Mouse (Mus musculus): ENCODE results near the gene Wdr95. TPM values are rescaled to one million over a fixed set of nuclear protein-coding genes. Genes with fewer than 3 reads are reported as not detected.

The Wdr95 gene
- 0.08 TPM in 1 of 2 replicates, not detected in the other for polyA plus RNA-seq (2016; fragmentation: Nextera tagmentation; extraction: Ambion mirVana)

- H3K36me3 ChIP-seq, result no peaks in the 10 kb centered on the region
- peak; percentile 11 for ATAC-seq (ENCODE audit: insufficient number of reproducible peaks, insufficient read depth, low FRiP score, low TSS enrichment)
- peak within 1 kb of the TSS; percentile 27 for H3K4me2 ChIP-seq (replicated peaks)
- H3K27me3 ChIP-seq, result no peaks in the 10 kb centered on the region
- H3K4me1 ChIP-seq, result peaks cover 26% of the 10 kb centered on the region; the same call in 1 of the 2 replicates
- WGBS, result 33% methylated on average over 29 of the region's 29 CpGs
- peak within 1 kb of the TSS; percentile 48; the same call in 1 of the 2 replicates for H3K27ac ChIP-seq
- H3K4me3 ChIP-seq, result no peak within 1 kb of the TSS
- H3K9ac ChIP-seq, result 0 out of 2 replicates have a peak within 1 kb of the TSS, but pooled peaks have one; percentile 17
- no peaks in the 10 kb centered on the region for H3K9me3 ChIP-seq
These were observed at the start of gene Wdr95 for GRCm38 (mm10) chr5:149527999-149528729. Wdr95 (plus strand) TSS chr5:149528679.

GRCm38 (mm10) chr5:149481920-149482319 lies 46.6 kb upstream of the Wdr95 start:
- 90% methylated on average over 7 of the region's 7 CpGs for WGBS
- H3K27ac ChIP-seq, result no peak overlapping the region
- ATAC-seq (ENCODE audit: insufficient number of reproducible peaks, insufficient read depth, low FRiP score, low TSS enrichment), result no peak

DNA sequence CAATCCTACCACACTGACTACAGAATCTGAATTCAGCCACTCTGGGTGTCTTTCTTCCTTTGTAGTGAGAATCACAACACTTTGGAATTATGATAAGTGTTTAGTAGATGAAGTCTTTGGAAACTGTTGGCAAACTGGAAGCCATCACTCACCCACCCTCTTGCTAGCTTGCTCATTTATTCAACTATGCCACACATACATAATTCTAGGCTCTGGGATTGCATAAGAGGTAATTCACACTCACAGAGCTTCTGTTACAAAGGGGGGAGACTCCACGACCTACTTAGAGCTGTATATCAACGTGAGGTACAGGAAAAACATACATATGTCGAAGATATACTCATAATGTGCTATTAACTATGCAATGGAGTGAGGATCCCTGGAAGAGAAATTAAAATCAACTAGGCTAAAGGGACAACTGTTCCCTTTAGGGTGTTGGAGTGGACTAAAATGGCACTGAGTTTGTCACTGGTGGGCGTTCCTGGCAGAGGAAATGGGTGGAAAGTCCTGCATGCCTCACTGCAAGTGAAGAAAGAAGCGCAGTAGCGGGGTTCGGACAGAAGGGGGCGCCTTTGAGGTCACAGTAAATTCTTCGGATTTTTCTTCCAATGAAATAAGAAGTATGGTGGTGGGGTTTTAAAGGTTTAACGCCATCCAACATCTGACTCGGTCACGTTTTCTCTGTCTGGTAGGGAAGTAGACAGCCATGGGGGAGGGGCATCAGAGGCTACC lies 45.0 kb upstream of the Wdr95 start:
- H3K9me3 ChIP-seq, result no peaks in the 10 kb centered on the region
- H3K4me2 ChIP-seq (replicated peaks), result no peak overlapping the region
- no peak for ATAC-seq (ENCODE audit: insufficient number of reproducible peaks, insufficient read depth, low FRiP score, low TSS enrichment)
- WGBS, result 69% methylated on average over 12 of the region's 12 CpGs
- H3K27me3 ChIP-seq, result no peaks in the 10 kb centered on the region
- no peaks in the 10 kb centered on the region for H3K36me3 ChIP-seq
- no peak overlapping the region for H3K27ac ChIP-seq
- no peak overlapping the region for H3K9ac ChIP-seq
- H3K4me1 ChIP-seq, result peaks cover 6% of the 10 kb centered on the region
- no peak overlapping the region for H3K4me3 ChIP-seq

More at GRCm38 (mm10) chr5:149481920-149482319, 46.6 kb upstream of the Wdr95 start:
- Histone ChIP-seq H3K9me3 (no peaks in the 10 kb centered on the region), H3K4me3 (no peak overlapping the region), H3K4me2 (replicated peaks) (no peak overlapping the region), H3K9ac (no peak overlapping the region), H3K27me3 (no peaks in the 10 kb centered on the region), H3K36me3 (no peaks in the 10 kb centered on the region), H3K4me1 (no peaks in the 10 kb centered on the region)

DNA sequence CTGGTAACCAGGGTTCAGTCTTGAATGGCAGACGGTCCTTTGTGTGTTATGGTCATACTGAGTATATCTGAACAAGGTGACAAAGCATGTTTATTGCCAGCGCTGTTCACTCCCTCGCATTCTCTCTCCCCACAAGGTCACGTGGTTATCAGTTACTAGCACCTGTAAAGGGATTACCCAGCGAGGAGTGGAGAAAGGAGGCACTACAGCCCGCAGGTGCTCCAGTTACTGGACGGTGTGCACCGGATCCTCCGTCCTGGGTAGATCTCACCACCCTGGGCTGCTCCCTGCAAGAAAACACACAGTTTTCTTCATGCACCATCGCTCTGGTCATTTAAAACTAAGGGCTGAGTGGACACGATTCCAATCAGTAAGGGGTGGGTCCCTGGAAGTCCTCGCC lies 44.2 kb upstream of the Wdr95 start:
- 83% methylated on average over 12 of the region's 12 CpGs for WGBS
- no peak for ATAC-seq (ENCODE audit: insufficient number of reproducible peaks, insufficient read depth, low FRiP score, low TSS enrichment)
- Histone ChIP-seq H3K27me3 (no peaks in the 10 kb centered on the region), H3K27ac (no peak overlapping the region), H3K9ac (no peak overlapping the region), H3K4me2 (replicated peaks) (no peak overlapping the region), H3K9me3 (no peaks in the 10 kb centered on the region), H3K4me3 (no peak overlapping the region), H3K36me3 (no peaks in the 10 kb centered on the region), H3K4me1 (peaks cover 12% of the 10 kb centered on the region)

- ATAC-seq (ENCODE audit: insufficient number of reproducible peaks, insufficient read depth, low FRiP score, low TSS enrichment), result no peak
- peaks cover 14% of the 10 kb centered on the region for H3K4me1 ChIP-seq
- H3K4me2 ChIP-seq (replicated peaks), result no peak overlapping the region
- H3K4me3 ChIP-seq, result no peak overlapping the region
- H3K36me3 ChIP-seq, result no peaks in the 10 kb centered on the region
- WGBS, result 89% methylated on average over 6 of the region's 6 CpGs
- H3K9ac ChIP-seq, result no peak overlapping the region
- H3K27me3 ChIP-seq, result no peaks in the 10 kb centered on the region
- no peak overlapping the region for H3K27ac ChIP-seq
- H3K9me3 ChIP-seq, result no peaks in the 10 kb centered on the region
These were observed 43.0 kb upstream of the Wdr95 start for GRCm38 (mm10) chr5:149485447-149485846.

GRCm38 (mm10) chr5:149488360-149489021 lies 40.0 kb upstream of the Wdr95 start:
- WGBS, result 31% methylated on average over 11 of the region's 11 CpGs
- Histone ChIP-seq H3K4me1 (peaks cover 14% of the 10 kb centered on the region), H3K4me3 (no peak overlapping the region), H3K9me3 (no peaks in the 10 kb centered on the region), H3K36me3 (no peaks in the 10 kb centered on the region), H3K27me3 (no peaks in the 10 kb centered on the region), H3K9ac (no peak overlapping the region), H3K27ac (0 out of 2 replicates have a peak overlapping the region, but pooled peaks have one; percentile 20), H3K4me2 (replicated peaks) (no peak overlapping the region)
- 0 out of 2 replicates have a peak, but pooled peaks have one; percentile 35 for ATAC-seq (ENCODE audit: insufficient number of reproducible peaks, insufficient read depth, low FRiP score, low TSS enrichment)

DNA sequence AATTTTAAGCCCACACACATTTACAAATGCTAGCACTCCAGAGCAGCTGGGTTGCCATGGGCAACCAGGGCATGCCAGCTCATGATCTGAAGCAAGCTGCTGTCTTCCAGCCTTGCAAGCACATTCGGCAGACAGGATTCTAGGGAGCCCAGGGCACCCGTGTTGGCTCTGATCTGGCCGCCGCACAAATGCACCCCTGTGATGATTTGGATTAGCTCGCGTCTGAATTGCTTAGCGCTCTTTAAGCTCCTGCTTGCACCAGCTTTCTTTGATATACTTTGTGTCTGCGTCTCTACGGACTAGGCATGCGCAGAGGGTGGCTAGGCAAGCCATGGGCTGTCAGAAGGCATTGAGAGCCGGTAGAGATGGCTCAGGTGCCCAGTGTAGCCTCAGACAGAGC lies 39.3 kb upstream of the Wdr95 start:
- no peak overlapping the region for H3K4me3 ChIP-seq
- H3K4me2 ChIP-seq (replicated peaks), result peak overlapping the region; percentile 4; the same call in 1 of the 2 replicates
- H3K4me1 ChIP-seq, result peaks cover 14% of the 10 kb centered on the region
- no peak overlapping the region for H3K9ac ChIP-seq
- WGBS, result 51% methylated on average over 11 of the region's 11 CpGs
- ATAC-seq (ENCODE audit: insufficient number of reproducible peaks, insufficient read depth, low FRiP score, low TSS enrichment), result 0 out of 2 replicates have a peak, but pooled peaks have one; percentile 49
- H3K9me3 ChIP-seq, result no peaks in the 10 kb centered on the region
- peak overlapping the region; percentile 20; the same call in 1 of the 2 replicates for H3K27ac ChIP-seq
- no peaks in the 10 kb centered on the region for H3K36me3 ChIP-seq
- H3K27me3 ChIP-seq, result no peaks in the 10 kb centered on the region

- Histone ChIP-seq H3K27me3 (0 out of 2 replicates have a peak, but pooled peaks cover 4% of the 10 kb centered on the region), H3K27ac (no peak overlapping the region), H3K36me3 (no peaks in the 10 kb centered on the region), H3K4me2 (replicated peaks) (no peak overlapping the region), H3K4me3 (no peak overlapping the region), H3K9me3 (no peaks in the 10 kb centered on the region), H3K4me1 (peaks cover 14% of the 10 kb centered on the region), H3K9ac (no peak overlapping the region)
- no peak for ATAC-seq (ENCODE audit: insufficient number of reproducible peaks, insufficient read depth, low FRiP score, low TSS enrichment)
- 52% methylated on average over 15 of the region's 15 CpGs for WGBS
These were observed 38.2 kb upstream of the Wdr95 start for GRCm38 (mm10) chr5:149490275-149490674.

- H3K4me3 ChIP-seq, result no peak overlapping the region
- 0 out of 2 replicates have a peak, but pooled peaks cover 4% of the 10 kb centered on the region for H3K27me3 ChIP-seq
- H3K9me3 ChIP-seq, result no peaks in the 10 kb centered on the region
- H3K9ac ChIP-seq, result no peak overlapping the region
- H3K4me1 ChIP-seq, result peaks cover 3% of the 10 kb centered on the region; the same call in 1 of the 2 replicates
- no peak for ATAC-seq (ENCODE audit: insufficient number of reproducible peaks, insufficient read depth, low FRiP score, low TSS enrichment)
- H3K27ac ChIP-seq, result no peak overlapping the region
- no peaks in the 10 kb centered on the region for H3K36me3 ChIP-seq
- H3K4me2 ChIP-seq (replicated peaks), result no peak overlapping the region
- WGBS, result 45% methylated on average over 6 of the region's 6 CpGs
These were observed 32.8 kb upstream of the Wdr95 start for GRCm38 (mm10) chr5:149495655-149496054.

DNA sequence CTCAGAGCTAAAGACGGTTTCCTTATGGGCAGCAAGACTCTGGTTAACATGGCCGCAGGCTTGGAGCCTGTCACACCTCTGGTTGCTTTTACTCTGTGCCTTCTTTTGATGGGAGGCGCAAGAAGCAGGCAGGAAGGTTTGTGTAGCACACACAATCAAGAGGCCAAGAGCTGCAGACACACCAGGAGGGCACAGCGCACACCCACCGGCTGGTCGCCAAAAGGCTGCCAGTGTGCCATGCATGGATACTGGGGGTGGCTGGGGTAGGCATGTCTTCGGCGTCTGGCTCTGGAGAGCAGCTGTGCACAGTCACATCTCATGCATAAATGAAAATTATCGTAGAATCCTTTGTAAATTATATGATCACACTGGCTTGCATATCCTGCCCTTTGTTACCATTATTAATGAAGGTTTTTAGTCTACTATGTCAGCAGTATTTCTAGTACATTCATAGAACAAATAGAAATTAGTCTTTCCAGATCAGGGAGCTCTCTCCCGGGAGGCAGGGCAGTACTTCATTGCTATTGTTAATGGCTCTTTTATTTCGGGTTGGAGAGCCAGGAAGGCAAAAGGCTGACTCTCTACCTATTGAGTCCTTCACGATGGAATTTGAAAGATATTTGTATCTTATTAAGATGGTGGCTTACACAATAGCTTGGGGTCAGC lies 31.9 kb upstream of the Wdr95 start:
- WGBS, result 72% methylated on average over 12 of the region's 12 CpGs
- Histone ChIP-seq H3K27me3 (0 out of 2 replicates have a peak, but pooled peaks cover 4% of the 10 kb centered on the region), H3K9ac (no peak overlapping the region), H3K4me3 (no peak overlapping the region), H3K4me2 (replicated peaks) (no peak overlapping the region), H3K27ac (no peak overlapping the region), H3K36me3 (no peaks in the 10 kb centered on the region), H3K4me1 (0 out of 2 replicates have a peak, but pooled peaks cover 3% of the 10 kb centered on the region), H3K9me3 (no peaks in the 10 kb centered on the region)
- ATAC-seq (ENCODE audit: insufficient number of reproducible peaks, insufficient read depth, low FRiP score, low TSS enrichment), result no peak

DNA sequence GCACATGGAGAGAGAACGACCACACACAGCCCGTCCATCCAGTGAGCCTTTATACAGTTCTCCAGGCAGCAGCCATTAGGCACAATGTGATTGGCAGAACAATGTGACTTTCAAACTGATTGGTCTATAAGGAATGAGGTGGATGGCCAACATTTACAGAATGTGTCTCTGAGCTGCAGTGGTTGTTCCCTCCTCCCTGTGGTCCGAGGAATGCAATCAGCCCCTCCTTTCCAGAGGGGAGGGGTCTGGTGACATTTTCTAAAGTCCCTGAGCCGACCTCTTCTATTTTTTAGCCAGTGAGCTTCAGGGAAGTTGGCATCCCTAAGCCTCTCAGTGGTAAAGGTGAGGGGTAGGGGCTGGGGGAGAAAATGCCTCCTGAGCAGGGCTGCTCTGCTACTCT lies 28.5 kb upstream of the Wdr95 start:
- H3K4me2 ChIP-seq (replicated peaks), result no peak overlapping the region
- no peaks in the 10 kb centered on the region for H3K9me3 ChIP-seq
- no peak for ATAC-seq (ENCODE audit: insufficient number of reproducible peaks, insufficient read depth, low FRiP score, low TSS enrichment)
- no peak overlapping the region for H3K9ac ChIP-seq
- H3K36me3 ChIP-seq, result no peaks in the 10 kb centered on the region
- H3K4me3 ChIP-seq, result no peak overlapping the region
- 40% methylated on average over 4 of the region's 4 CpGs for WGBS
- 0 out of 2 replicates have a peak, but pooled peaks cover 3% of the 10 kb centered on the region for H3K4me1 ChIP-seq
- 0 out of 2 replicates have a peak, but pooled peaks cover 3% of the 10 kb centered on the region for H3K27me3 ChIP-seq
- H3K27ac ChIP-seq, result no peak overlapping the region

Measured in embryonic facial prominence, embryonic 12.5 days (tissue).